Mouse (Mus musculus) erythroblast, embryonic 14.5 days (primary cell): Measurements from ENCODE around the gene Trhr2.

Experiments
- GATA1 ChIP-seq: IDR thresholded peaks from 2 replicates; pipeline ENCODE4 v1.6.1; 2012; ENCODE audit warnings: low read length, inconsistent platforms, mixed read lengths
- TAL1 ChIP-seq: IDR thresholded peaks from 3 replicates; pipeline ENCODE4 v1.6.1; 2012; ENCODE audit warnings: low read length, inconsistent platforms, mixed read lengths

- no peak for TF ChIP-seq TAL1
- no peak for TF ChIP-seq GATA1
Observed at GRCm38 (mm10) chr8:122359111-122359775, 1.3 kb downstream of the Trhr2 start.
